Mouse (Mus musculus): ENCODE results near the gene Gucy2c.

The Gucy2c gene

DNA sequence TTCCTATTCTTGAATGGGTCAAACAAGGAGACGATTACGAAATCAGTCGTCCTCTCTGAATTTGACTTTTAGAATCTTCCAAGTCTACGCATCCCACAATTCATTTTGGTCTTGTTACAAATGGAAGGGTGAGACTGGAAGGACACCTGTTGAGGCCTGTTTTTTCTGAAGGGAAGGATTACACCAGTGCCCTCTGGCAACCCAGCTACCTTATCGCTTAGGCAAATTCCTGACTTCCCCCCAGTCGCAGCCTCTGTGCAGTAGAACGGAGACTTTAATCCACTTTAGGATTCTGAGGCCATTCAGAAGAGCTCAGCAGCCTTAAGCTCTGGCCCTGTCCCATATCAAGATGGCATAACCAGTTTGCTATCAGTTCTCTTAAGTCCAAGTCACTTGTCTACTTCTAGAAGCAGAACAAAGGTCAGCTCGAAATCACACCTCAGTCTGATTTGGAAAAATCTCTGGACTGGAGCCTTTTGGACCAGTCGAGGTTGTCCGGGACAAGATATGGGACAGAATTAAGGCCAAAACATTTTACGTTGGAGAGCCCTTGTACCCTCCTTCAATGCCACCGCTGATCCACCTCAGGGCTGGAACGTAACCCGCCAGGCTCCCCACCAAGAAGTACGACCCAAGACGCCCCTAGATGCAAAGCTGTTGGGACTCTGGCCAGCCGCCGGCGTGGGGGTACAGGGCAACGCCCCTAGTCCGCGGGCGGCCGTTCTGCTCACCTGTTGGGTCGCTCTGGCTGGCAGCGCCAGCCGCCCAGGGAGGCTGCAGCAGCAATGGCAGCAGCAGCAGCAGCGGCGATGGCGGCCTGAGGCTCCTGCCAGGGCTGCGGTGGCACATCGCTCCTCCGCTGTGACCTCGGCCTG lies 120.5 kb downstream of the Gucy2c start:
- DNase-seq (ENCODE audit: low spot score) = no peak

DNA sequence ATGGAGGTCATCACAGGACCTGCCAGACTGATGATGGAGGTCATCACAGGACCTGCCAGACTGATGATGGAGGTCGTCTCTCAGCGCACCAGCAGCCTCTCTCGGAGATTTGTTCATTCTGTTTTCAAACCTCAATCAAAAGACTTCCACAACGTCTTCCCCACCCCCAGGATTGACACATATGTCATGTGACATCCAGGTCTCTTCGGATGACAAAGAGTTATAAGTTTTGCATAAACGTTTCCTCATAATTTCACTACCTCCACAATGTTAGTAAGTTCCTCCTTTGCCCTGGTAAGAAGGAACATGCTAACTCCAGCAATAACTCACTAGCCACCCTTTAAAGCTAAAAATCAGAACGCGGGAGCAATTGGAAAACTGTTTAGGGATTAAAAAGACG lies 122.3 kb downstream of the Gucy2c start:
- no peak for DNase-seq (ENCODE audit: low spot score)

- DNase-seq (ENCODE audit: low spot score) = no peak
These were observed 123.3 kb downstream of the Gucy2c start for GRCm38 (mm10) chr6:136658303-136658702.

GRCm38 (mm10) chr6:136655786-136656185 lies 125.8 kb downstream of the Gucy2c start:
- no peak for DNase-seq (ENCODE audit: low spot score)

- no peak for DNase-seq (ENCODE audit: low spot score)
These were observed 127.1 kb downstream of the Gucy2c start for GRCm38 (mm10) chr6:136654470-136654869.

DNA sequence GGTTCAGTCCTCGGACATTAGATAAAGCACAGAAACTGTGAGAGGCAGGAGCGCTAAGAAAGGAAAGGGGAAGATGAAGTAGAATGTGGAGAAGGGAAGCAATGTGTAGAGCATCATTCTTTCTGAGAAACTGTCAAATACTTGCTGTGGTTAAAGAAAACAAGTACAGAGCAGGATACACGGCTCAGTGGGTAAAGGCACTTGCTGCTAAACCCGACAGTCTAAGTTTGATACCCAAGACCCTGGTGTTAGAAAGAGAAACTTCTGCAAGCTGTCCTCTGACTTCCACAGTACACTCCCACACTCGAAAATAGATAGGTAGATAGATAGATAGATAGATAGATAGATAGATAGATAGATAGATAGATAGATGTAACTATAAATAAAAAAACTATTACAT lies 128.2 kb downstream of the Gucy2c start:
- no peak for DNase-seq (ENCODE audit: low spot score)

GRCm38 (mm10) chr6:136650664-136651063 lies 130.9 kb downstream of the Gucy2c start:
- DNase-seq (ENCODE audit: low spot score) = no peak

GRCm38 (mm10) chr6:136647455-136647861 lies 134.1 kb downstream of the Gucy2c start:
- no peak for DNase-seq (ENCODE audit: low spot score)
